Mouse (Mus musculus): ENCODE data around the gene Gm13124. TPM values are rescaled to one million over a fixed set of nuclear protein-coding genes. Genes with fewer than 3 reads are reported as not detected.
"Not testable (repeated sequence)": the region's sequence is repeated elsewhere in the genome, so short reads cannot be mapped to it uniquely, and the experiment has no call there.

Gene Gm13124
- polyA plus RNA-seq, 1 experiment from 2014 or later = not detected

DNA sequence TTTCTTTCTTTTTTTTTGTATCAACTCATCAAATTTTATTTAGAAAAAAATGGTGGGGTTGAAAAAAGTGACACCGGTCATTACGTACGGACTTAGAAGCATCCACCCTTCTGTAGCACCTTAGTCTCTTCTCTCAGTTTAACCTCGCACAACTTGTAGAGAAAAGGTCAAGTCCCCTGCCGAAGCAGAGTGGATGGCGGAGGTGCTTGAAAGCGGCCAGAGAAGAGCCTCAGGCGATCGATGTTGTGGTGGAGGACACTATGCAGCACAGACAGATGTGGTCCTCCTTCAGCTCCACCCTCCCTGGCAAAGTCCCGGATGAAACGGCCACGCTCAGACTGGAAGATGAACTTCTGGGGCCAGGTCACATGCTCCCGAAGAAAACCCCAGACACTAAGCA is 19.6 kb downstream of the Gm13124 start:
- H3K27ac ChIP-seq (ENCODE audit: low read length); H3K27me3 ChIP-seq (ENCODE audit: control insufficient read depth, insufficient read depth, low read length); H3K36me3 ChIP-seq (ENCODE audit: control insufficient read depth, insufficient read depth); ATAC-seq (replicated peaks; ENCODE audit: extremely low read depth, insufficient read depth, low FRiP score); H3K4me1 ChIP-seq (ENCODE audit: control insufficient read depth, insufficient read depth, low read length); H3K9ac ChIP-seq (ENCODE audit: low read length); H3K4me2 ChIP-seq (ENCODE audit: low read depth, low read length); H3K4me3 ChIP-seq (ENCODE audit: low read length): not testable (repeated sequence)
- WGBS = 80% methylated on average over 13 of the region's 13 CpGs
- H3K9me3 ChIP-seq (replicated peaks; ENCODE audit: control insufficient read depth, low read length) = peaks cover 10% of the 10 kb centered on the region

DNA sequence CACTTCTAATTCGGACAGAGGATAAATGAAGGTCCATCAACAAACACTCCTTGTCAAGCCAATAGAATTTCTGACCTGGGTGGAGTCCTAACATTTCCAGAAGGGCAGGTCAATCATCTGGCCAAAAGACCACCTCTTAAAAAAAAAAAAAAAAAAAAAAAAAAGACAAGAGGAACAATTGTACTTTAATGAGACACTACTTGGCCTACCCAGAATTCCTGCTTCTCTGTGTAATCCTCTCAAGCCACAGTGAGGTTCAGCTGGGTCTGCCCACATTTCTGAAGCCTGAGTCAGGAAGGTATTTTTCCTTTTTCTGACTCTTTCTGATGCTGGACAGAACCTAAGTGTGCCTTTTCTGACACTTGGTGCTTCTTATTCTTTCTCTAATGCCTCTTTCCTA is 20.2 kb downstream of the Gm13124 start:
- H3K4me1 ChIP-seq (ENCODE audit: control insufficient read depth, insufficient read depth, low read length) = no peaks in the 10 kb centered on the region
- no peak overlapping the region for H3K4me3 ChIP-seq (ENCODE audit: low read length)
- H3K9ac ChIP-seq (ENCODE audit: low read length) = no peak overlapping the region
- no peaks in the 10 kb centered on the region for H3K27me3 ChIP-seq (ENCODE audit: control insufficient read depth, insufficient read depth, low read length)
- no peak overlapping the region for H3K4me2 ChIP-seq (ENCODE audit: low read depth, low read length)
- H3K9me3 ChIP-seq (replicated peaks; ENCODE audit: control insufficient read depth, low read length) = peaks cover 10% of the 10 kb centered on the region
- no peak for ATAC-seq (replicated peaks; ENCODE audit: extremely low read depth, insufficient read depth, low FRiP score)
- H3K27ac ChIP-seq (ENCODE audit: low read length) = no peak overlapping the region
- H3K36me3 ChIP-seq (ENCODE audit: control insufficient read depth, insufficient read depth) = no peaks in the 10 kb centered on the region
- 61% methylated on average over 1 of the region's 1 CpGs for WGBS

DNA sequence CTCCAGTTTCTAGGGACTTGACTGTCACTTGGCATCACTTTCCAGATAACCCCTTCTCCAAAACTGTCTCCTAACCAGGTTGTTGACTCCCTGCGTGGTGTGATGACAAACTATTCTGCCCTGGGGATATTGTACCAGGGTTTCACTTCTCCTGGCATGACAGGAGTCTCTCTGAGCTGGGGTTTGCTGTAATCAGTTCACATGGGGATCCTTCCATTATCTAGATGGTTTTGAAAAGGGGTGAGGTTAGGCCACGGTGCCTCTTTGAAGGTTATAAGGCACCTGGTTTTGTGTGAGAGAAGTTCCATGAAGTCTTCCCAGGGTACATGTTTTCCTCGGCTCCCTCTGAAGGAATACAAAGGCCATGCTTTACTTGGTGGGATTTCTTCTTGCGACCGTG is 45.4 kb downstream of the Gm13124 start, which contains the start of gene 9430007A20Rik:
9430007A20Rik (plus strand) TSS at position 301 of the 400 bp plus-strand sequence.
- no peaks in the 10 kb centered on the region for H3K36me3 ChIP-seq (ENCODE audit: control insufficient read depth, insufficient read depth)
- no peak within 1 kb of the TSS for H3K4me3 ChIP-seq (ENCODE audit: low read length)
- H3K9ac ChIP-seq (ENCODE audit: low read length) = no peak within 1 kb of the TSS
- H3K4me1 ChIP-seq (ENCODE audit: control insufficient read depth, insufficient read depth, low read length) = no peaks in the 10 kb centered on the region
- no peaks in the 10 kb centered on the region for H3K27me3 ChIP-seq (ENCODE audit: control insufficient read depth, insufficient read depth, low read length)
- H3K4me2 ChIP-seq (ENCODE audit: low read depth, low read length) = no peak within 1 kb of the TSS
- 73% methylated on average over 5 of the region's 5 CpGs for WGBS
- no peak within 1 kb of the TSS for H3K27ac ChIP-seq (ENCODE audit: low read length)
- peaks cover 2% of the 10 kb centered on the region; the same call in 1 of the 2 replicates for H3K9me3 ChIP-seq (replicated peaks; ENCODE audit: control insufficient read depth, low read length)
- ATAC-seq (replicated peaks; ENCODE audit: extremely low read depth, insufficient read depth, low FRiP score) = no peak

DNA sequence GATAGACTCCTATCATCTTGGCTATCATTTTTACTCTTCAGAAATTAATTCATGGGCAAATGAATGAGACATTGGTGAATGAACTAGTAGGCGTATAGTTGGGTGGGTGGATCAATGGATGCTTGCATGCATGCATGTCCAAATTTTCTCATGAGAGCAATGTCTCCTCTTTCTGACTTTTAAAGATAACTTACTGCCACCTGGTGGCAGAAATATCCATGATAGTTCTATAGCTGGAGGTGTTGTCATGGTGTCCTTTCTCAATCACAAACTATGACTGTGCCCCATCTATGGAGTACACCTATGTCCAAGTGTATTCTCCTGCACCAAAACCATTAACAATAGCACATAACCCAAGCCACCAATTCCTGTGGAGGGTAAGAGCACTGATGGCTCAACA is 58.4 kb downstream of the Gm13124 start:
- no peak overlapping the region for H3K4me3 ChIP-seq (ENCODE audit: low read length)
- H3K27ac ChIP-seq (ENCODE audit: low read length) = no peak overlapping the region
- H3K4me1 ChIP-seq (ENCODE audit: control insufficient read depth, insufficient read depth, low read length) = no peaks in the 10 kb centered on the region
- WGBS = 54% methylated on average over 1 of the region's 1 CpGs
- no peak overlapping the region for H3K9ac ChIP-seq (ENCODE audit: low read length)
- no peak overlapping the region for H3K4me2 ChIP-seq (ENCODE audit: low read depth, low read length)
- H3K36me3 ChIP-seq (ENCODE audit: control insufficient read depth, insufficient read depth) = no peaks in the 10 kb centered on the region
- H3K9me3 ChIP-seq (replicated peaks; ENCODE audit: control insufficient read depth, low read length) = peaks cover 4% of the 10 kb centered on the region
- no peak for ATAC-seq (replicated peaks; ENCODE audit: extremely low read depth, insufficient read depth, low FRiP score)
- H3K27me3 ChIP-seq (ENCODE audit: control insufficient read depth, insufficient read depth, low read length) = no peaks in the 10 kb centered on the region

Other genes starting within 250 kb of the Gm13124 start
- not detected in 2 replicates for gene Gm13128, start 234.9 kb downstream of the Gm13124 start, polyA plus RNA-seq (2015; fragmentation: Nextera tagmentation; extraction: Ambion mirVana)
- gene Gm13119, start 207.2 kb downstream of the Gm13124 start, polyA plus RNA-seq (2015; fragmentation: Nextera tagmentation; extraction: Ambion mirVana) = not detected in 2 replicates
- gene Pramef20, start 187.2 kb downstream of the Gm13124 start, polyA plus RNA-seq (2015; fragmentation: Nextera tagmentation; extraction: Ambion mirVana) = not detected in 2 replicates
- 0.05 TPM in 1 of 2 replicates, not detected in the other for gene Pramef12, start 156.7 kb downstream of the Gm13124 start, polyA plus RNA-seq (2015; fragmentation: Nextera tagmentation; extraction: Ambion mirVana)
- gene 1700012P22Rik, start 126.4 kb downstream of the Gm13124 start, polyA plus RNA-seq (2015; fragmentation: Nextera tagmentation; extraction: Ambion mirVana) = not detected in 2 replicates
- gene Gm9944, start 111.8 kb downstream of the Gm13124 start, polyA plus RNA-seq (2015; fragmentation: Nextera tagmentation; extraction: Ambion mirVana) = not detected in 2 replicates
- gene Aadacl3, start 101.4 kb downstream of the Gm13124 start, polyA plus RNA-seq (2015; fragmentation: Nextera tagmentation; extraction: Ambion mirVana) = not detected in 2 replicates
- gene 9430007A20Rik, start 45.3 kb downstream of the Gm13124 start, polyA plus RNA-seq (2015; fragmentation: Nextera tagmentation; extraction: Ambion mirVana) = not detected in 2 replicates
- not detected in 2 replicates for gene Aadacl4, start 48.6 kb upstream of the Gm13124 start, polyA plus RNA-seq (2015; fragmentation: Nextera tagmentation; extraction: Ambion mirVana)
- gene Gm436, start 121.2 kb upstream of the Gm13124 start, polyA plus RNA-seq (2015; fragmentation: Nextera tagmentation; extraction: Ambion mirVana) = not detected in 2 replicates
- gene Gm13178, start 156.3 kb upstream of the Gm13124 start, polyA plus RNA-seq (2015; fragmentation: Nextera tagmentation; extraction: Ambion mirVana) = not detected in 2 replicates
- gene Gm438, start 221.4 kb upstream of the Gm13124 start, polyA plus RNA-seq (2015; fragmentation: Nextera tagmentation; extraction: Ambion mirVana) = not detected in 2 replicates

Measured in heart, embryonic 16.5 days (tissue).